Mouse (Mus musculus): ENCODE measurements around the gene Olfm1.

GRCm38 (mm10) chr2:28270561-28270960 is 77.8 kb downstream of the Olfm1 start:
- TF ChIP-seq POLR2A (IDR thresholded peaks at IDR 0.05; ENCODE audit: low read depth, low read length) (no peak), CTCF (IDR thresholded peaks at IDR 0.05; ENCODE audit: extremely low read depth, insufficient read depth, insufficient read length, insufficient replicate concordance) (no peak)
